Mouse (Mus musculus) left cerebral cortex, adult 18-20 months (tissue): Measurements from ENCODE around the gene Clcn7. TPM values are rescaled to one million over a fixed set of nuclear protein-coding genes. Genes with fewer than 3 reads are reported as not detected.

Experiments
- DNase-seq, 2 experiments: peaks; one replicate each; pipeline ENCODE4 v3.0.0; 2021 to 2022; ENCODE audit warnings: low spot score in 2 of 2, mixed read lengths in 1 of 2
- long read RNA-seq, 2 experiments: library from polyadenylated mRNA; stranded (forward); transcript quantifications; one replicate each; pipeline ENCODE4 v2.0.0; 2021
- total RNA-seq, 2 experiments: library from RNA; stranded (reverse); gene quantifications; 2 replicates each; pipeline ENCODE4 v1.2.3; 2021

Clcn7 gene
- total RNA-seq, result 10 to 100 TPM; 46.9 to 47.0 TPM
- long read RNA-seq, experiment 1, full-length matches to known transcripts, result 10 of 43 reads
- long read RNA-seq, experiment 1, partial matches to known transcripts, result 12 of 43 reads
- long read RNA-seq, experiment 1, other reads (novel, unspliced or antisense), result 21 of 43 reads
- long read RNA-seq, experiment 2, full-length matches to known transcripts, result 10 of 30 reads
- long read RNA-seq, experiment 2, partial matches to known transcripts, result 6 of 30 reads
- long read RNA-seq, experiment 2, other reads (novel, unspliced or antisense), result 14 of 30 reads

- peak; percentile 97 for DNase-seq
Observed at GRCm38 (mm10) chr17:25133275-25133698, at the start of gene Clcn7. Clcn7 (plus strand) TSS chr17:25133391.

- no peak for DNase-seq
Observed at GRCm38 (mm10) chr17:25083444-25083931, 49.7 kb upstream of the Clcn7 start, which contains the start of gene Tmem204. Tmem204 (minus strand) TSS chr17:25083591.

- no peak for DNase-seq
Observed at GRCm38 (mm10) chr17:25084835-25085385, 48.3 kb upstream of the Clcn7 start.

- DNase-seq, result no peak
Observed at GRCm38 (mm10) chr17:25086724-25087123, 46.5 kb upstream of the Clcn7 start.

GRCm38 (mm10) chr17:25089158-25089557 lies 44.0 kb upstream of the Clcn7 start:
- DNase-seq, result no peak

GRCm38 (mm10) chr17:25090450-25090849 lies 42.7 kb upstream of the Clcn7 start:
- no peak for DNase-seq

- no peak for DNase-seq
Observed at GRCm38 (mm10) chr17:25096221-25096620, 37.0 kb upstream of the Clcn7 start.

- DNase-seq, result no peak
Observed at GRCm38 (mm10) chr17:25100052-25100451, 33.1 kb upstream of the Clcn7 start.

- no peak for DNase-seq
Observed at GRCm38 (mm10) chr17:25101338-25101737, 31.9 kb upstream of the Clcn7 start.

- no peak for DNase-seq
Observed at GRCm38 (mm10) chr17:25107786-25108185, 25.4 kb upstream of the Clcn7 start.

- DNase-seq, result no peak
Observed at GRCm38 (mm10) chr17:25109578-25109977, 23.6 kb upstream of the Clcn7 start.

GRCm38 (mm10) chr17:25110590-25110989 lies 22.6 kb upstream of the Clcn7 start:
- no peak for DNase-seq

- DNase-seq, result no peak
Observed at GRCm38 (mm10) chr17:25111220-25111619, 22.0 kb upstream of the Clcn7 start.

GRCm38 (mm10) chr17:25111739-25112422 lies 21.3 kb upstream of the Clcn7 start:
- peak; percentile 39 to 41 for DNase-seq

- DNase-seq, result no peak
Observed at GRCm38 (mm10) chr17:25112423-25112810, 20.8 kb upstream of the Clcn7 start.

- peak in 1 of 2 experiments; percentile 9 for DNase-seq
Observed at GRCm38 (mm10) chr17:25114908-25115645, 18.1 kb upstream of the Clcn7 start.

GRCm38 (mm10) chr17:25115664-25116432 lies 17.3 kb upstream of the Clcn7 start, which contains the start of gene Telo2:
Telo2 (minus strand) TSS chr17:25115967.
- DNase-seq, result peak; percentile 93 to 94

GRCm38 (mm10) chr17:25117263-25117662 lies 15.9 kb upstream of the Clcn7 start:
- DNase-seq, result no peak

- DNase-seq, result no peak
Observed at GRCm38 (mm10) chr17:25120406-25120805, 12.8 kb upstream of the Clcn7 start, which contains the start of gene Ptx4. Ptx4 (plus strand) TSS chr17:25120760.

GRCm38 (mm10) chr17:25123979-25124378 lies 9.2 kb upstream of the Clcn7 start:
- no peak for DNase-seq
